Mouse (Mus musculus) liver, adult 10 weeks (tissue): ENCODE data around the gene Bcat1. TPM values are rescaled to one million over a fixed set of nuclear protein-coding genes. Genes with fewer than 3 reads are reported as not detected.

Experiments
- polyA plus RNA-seq: library from polyadenylated mRNA; stranded (reverse); fragments of 350-450 nt; fragmentation: Illumina TruSeq; extraction: RNeasy Lipid Tissue Mini Kit (QIAGEN cat#74804); gene quantifications from one replicate; pipeline ENCODE4 v1.2.3, GENCODE M21; 2014; ENCODE audit warnings: low read depth, low replicate concordance

The Bcat1 gene
- polyA plus RNA-seq: not detected

GRCm38 (mm10) chr6:145075548-145076224 lies at the start of gene Bcat1:
Gene Bcat1, minus strand, starts transcription at chr6:145076184.

GRCm38 (mm10) chr6:145115476-145116097 lies 39.6 kb upstream of the Bcat1 start, which contains the start of gene Lrmp:
Gene Lrmp, plus strand, starts transcription at chr6:145115653.

Other genes starting within 250 kb of the Bcat1 start
- gene Lrmp, start 39.5 kb upstream of the Bcat1 start, polyA plus RNA-seq: 1.6 TPM
- gene Casc1, start 134.8 kb upstream of the Bcat1 start, polyA plus RNA-seq: not detected
- 225 TPM for gene Etfrf1, start 134.9 kb upstream of the Bcat1 start, polyA plus RNA-seq
- gene Kras, start 174.1 kb upstream of the Bcat1 start, polyA plus RNA-seq: 57.7 TPM